In the genomic region with DNA sequence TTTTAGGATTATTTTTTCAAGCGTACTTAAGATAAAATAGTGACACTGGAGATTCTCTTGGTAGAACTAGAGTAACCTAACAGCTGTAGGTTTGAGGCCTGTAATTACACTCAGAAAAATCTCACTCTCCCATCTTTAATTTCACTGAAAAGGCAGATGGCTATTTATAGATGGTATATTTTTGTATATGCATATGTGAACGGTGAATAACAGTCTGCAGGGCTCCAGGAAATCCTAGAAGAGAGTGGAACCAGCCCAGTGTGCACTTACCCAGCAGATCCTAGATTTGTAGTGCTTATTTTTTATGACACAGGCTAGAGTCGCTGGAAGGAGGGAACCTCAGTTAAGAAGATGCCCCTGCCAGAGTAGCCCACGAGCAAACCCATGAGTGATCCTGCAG, we compare ENCODE assay signal across 16 mouse cellular contexts. TPM values are rescaled to one million over a fixed set of nuclear protein-coding genes. Genes with fewer than 3 reads are reported as not detected.
DNase-seq lines count a peak whose midpoint lies in the region; ATAC-seq and TF ChIP-seq lines count a peak whose summit lies in the region.
"Had no signal": no experiment of that assay in that cellular context is flagged by ENCODE, and none has a peak within 500 bp of the region (broad histone marks: within the 10 kb centered on the region; RNA-seq: fewer than 3 reads in every experiment).

No protein-coding gene starts in this region.

- intact Hi-C loops in heart, adult 2 months (cut with DNase I), result no loop called here

- 0 out of 2 replicates have a peak overlapping the region, but pooled peaks have one; percentile 53 for H3K27ac ChIP-seq in forebrain, embryonic 10.5 days
- no peak overlapping the region for H3K27ac ChIP-seq in forebrain, embryonic 13.5 days
- H3K27ac ChIP-seq in heart, embryonic 14.5 days (replicated peaks in 1 of 2; ENCODE audit: control insufficient read depth in 1 of 2, insufficient read depth in 1 of 2, low read depth in 2 of 2, low read length in 2 of 2), result no peak overlapping the region; a peak in 1 of 4 replicates
- H3K27ac ChIP-seq in heart, adult 2 months, result no peak overlapping the region
- peak overlapping the region; percentile 77 for H3K27ac ChIP-seq in lung, postnatal 0 days (ENCODE audit: low read length)
- no peak overlapping the region for H3K27ac ChIP-seq in midbrain, embryonic 16.5 days (ENCODE audit: low read length)
- H3K27ac ChIP-seq: intestine, embryonic 15.5 days; midbrain, embryonic 12.5 days; neural tube, embryonic 12.5 days had no signal

- peaks cover 12% of the 10 kb centered on the region for H3K27me3 ChIP-seq in forebrain, embryonic 10.5 days (ENCODE audit: poor library complexity, severe bottlenecking)
- peaks cover 14% of the 10 kb centered on the region; the same call in 1 of the 2 replicates for H3K27me3 ChIP-seq in forebrain, embryonic 13.5 days
- peaks cover 10% of the 10 kb centered on the region for H3K27me3 ChIP-seq in heart, embryonic 14.5 days (ENCODE audit: control insufficient read depth, insufficient read depth, low read length)
- H3K27me3 ChIP-seq in heart, adult 2 months (ENCODE audit: control insufficient read depth, insufficient read depth, low read length), result no peaks in the 10 kb centered on the region
- 0 out of 2 replicates have a peak, but pooled peaks cover 1% of the 10 kb centered on the region for H3K27me3 ChIP-seq in lung, postnatal 0 days (replicated peaks; ENCODE audit: insufficient read depth, low read length)
- peaks cover under 1% of the 10 kb centered on the region for H3K27me3 ChIP-seq in midbrain, embryonic 16.5 days (ENCODE audit: control insufficient read depth, insufficient read depth, low read depth, low read length)
- H3K27me3 ChIP-seq: intestine, embryonic 15.5 days; neural tube, embryonic 12.5 days had no signal

- no peak for ATAC-seq in forebrain, embryonic 13.5 days
- ATAC-seq in heart, embryonic 14.5 days (ENCODE audit: insufficient number of reproducible peaks, insufficient read depth, low FRiP score, low read depth), result no peak
- ATAC-seq in lung, postnatal 0 days, result no peak
- ATAC-seq in midbrain, embryonic 16.5 days, result no peak
- ATAC-seq: intestine, embryonic 15.5 days had no signal

- no peak for TF ChIP-seq EP300 in heart, adult 2 months (IDR thresholded peaks at IDR 0.05; ENCODE audit: insufficient read depth, low read depth, low read length)
- TF ChIP-seq EP300 in lung, postnatal 0 days (IDR thresholded peaks at IDR 0.05), result no peak

- DNase-seq in forebrain, embryonic 10.5 days (ENCODE audit: extremely low spot score, low spot score), result no peak
- no peak for DNase-seq in heart, adult 2 months
- no peak for DNase-seq in lung, postnatal 0 days (ENCODE audit: low spot score)
- no peak for DNase-seq in lung, postnatal 36 days
- peak; percentile 55 for DNase-seq in telencephalon, adult 2 months (ENCODE audit: low read depth, low spot score)
- DNase-seq: cerebellum, adult 9-11 months; embryo, embryonic 11 days; kidney, postnatal 4 days; lung, postnatal 14 days had no signal

- H3K4me2 ChIP-seq in forebrain, embryonic 13.5 days, result no peak overlapping the region
- H3K4me2 ChIP-seq in heart, embryonic 14.5 days (ENCODE audit: low read length), result no peak overlapping the region
- no peak overlapping the region for H3K4me2 ChIP-seq in lung, postnatal 0 days (replicated peaks; ENCODE audit: low read depth, low read length)
- no peak overlapping the region for H3K4me2 ChIP-seq in midbrain, embryonic 16.5 days (ENCODE audit: low read length)
- H3K4me2 ChIP-seq: intestine, embryonic 15.5 days; midbrain, embryonic 12.5 days; neural tube, embryonic 12.5 days had no signal

- no peak for TF ChIP-seq POLR2A in heart, adult 2 months (IDR thresholded peaks at IDR 0.05; ENCODE audit: insufficient read depth, low read depth, low read length)

- H3K79me2 ChIP-seq in heart, adult 2 months (replicated peaks; ENCODE audit: control insufficient read depth, insufficient read depth, low read length), result no peaks in the 10 kb centered on the region

- no peak for TF ChIP-seq CTCF in heart, adult 2 months (IDR thresholded peaks at IDR 0.05)
- TF ChIP-seq CTCF in lung, postnatal 0 days (IDR thresholded peaks at IDR 0.05), result no peak

- H3K4me3 ChIP-seq in forebrain, embryonic 10.5 days, result no peak overlapping the region
- H3K4me3 ChIP-seq in forebrain, embryonic 13.5 days, result no peak overlapping the region
- no peak overlapping the region for H3K4me3 ChIP-seq in heart, embryonic 14.5 days (ENCODE audit: control insufficient read depth in 1 of 2, insufficient read depth in 1 of 2, low read depth in 1 of 2, low read length in 2 of 2)
- H3K4me3 ChIP-seq in heart, adult 2 months, result no peak overlapping the region
- H3K4me3 ChIP-seq in lung, postnatal 0 days (ENCODE audit: low read depth, low read length), result no peak overlapping the region
- no peak overlapping the region for H3K4me3 ChIP-seq in midbrain, embryonic 16.5 days (ENCODE audit: low read depth, low read length)
- H3K4me3 ChIP-seq: intestine, embryonic 15.5 days; midbrain, embryonic 12.5 days; neural tube, embryonic 12.5 days had no signal

- H3K4me1 ChIP-seq in forebrain, embryonic 10.5 days, result peaks cover 74% of the 10 kb centered on the region
- peaks cover 44% of the 10 kb centered on the region for H3K4me1 ChIP-seq in forebrain, embryonic 13.5 days
- H3K4me1 ChIP-seq in heart, embryonic 14.5 days (ENCODE audit: control insufficient read depth in 2 of 2, insufficient read depth in 2 of 2, low read length in 2 of 2), result peaks cover 11 to 24% of the 10 kb centered on the region in 2 experiments
- peaks cover 1% of the 10 kb centered on the region; the same call in 1 of the 2 replicates for H3K4me1 ChIP-seq in heart, adult 2 months (ENCODE audit: control insufficient read depth, insufficient read depth, low read length)
- peaks cover 20% of the 10 kb centered on the region; the same call in 1 of the 2 replicates for H3K4me1 ChIP-seq in lung, postnatal 0 days (ENCODE audit: insufficient read depth, low read depth, low read length)
- peaks cover 8% of the 10 kb centered on the region for H3K4me1 ChIP-seq in midbrain, embryonic 16.5 days (ENCODE audit: control insufficient read depth, insufficient read depth, low read length)

- H3K9ac ChIP-seq in forebrain, embryonic 13.5 days, result no peak overlapping the region
- peak overlapping the region; percentile 44; the same call in 1 of the 2 replicates for H3K9ac ChIP-seq in heart, embryonic 14.5 days (ENCODE audit: low read length)
- H3K9ac ChIP-seq in heart, adult 2 months (ENCODE audit: low read depth, low read length), result no peak overlapping the region
- H3K9ac ChIP-seq in lung, postnatal 0 days (replicated peaks; ENCODE audit: low read depth), result no peak overlapping the region
- no peak overlapping the region for H3K9ac ChIP-seq in midbrain, embryonic 16.5 days (ENCODE audit: low read depth, low read length)
- H3K9ac ChIP-seq: intestine, embryonic 15.5 days; midbrain, embryonic 12.5 days; neural tube, embryonic 12.5 days had no signal

- 81% methylated on average over 4 of the region's 4 CpGs for whole genome bisulfite sequencing in forebrain, embryonic 10.5 days
- WGBS in forebrain, embryonic 13.5 days, result 69% methylated on average over 4 of the region's 4 CpGs
- WGBS in heart, embryonic 14.5 days, result 39% methylated on average over 4 of the region's 4 CpGs
- WGBS in heart, adult 2 months, result 54% methylated on average over 4 of the region's 4 CpGs
- WGBS in lung, postnatal 0 days, result 15% methylated on average over 4 of the region's 4 CpGs
- WGBS in midbrain, embryonic 16.5 days, result 60% methylated on average over 4 of the region's 4 CpGs

- peaks cover 35% of the 10 kb centered on the region for H3K36me3 ChIP-seq in forebrain, embryonic 10.5 days (replicated peaks)
- no peaks in the 10 kb centered on the region for H3K36me3 ChIP-seq in forebrain, embryonic 13.5 days (ENCODE audit: poor library complexity, severe bottlenecking)
- H3K36me3 ChIP-seq in heart, embryonic 14.5 days (ENCODE audit: control insufficient read depth, insufficient read depth, low read length), result no peaks in the 10 kb centered on the region
- no peaks in the 10 kb centered on the region for H3K36me3 ChIP-seq in heart, adult 2 months (ENCODE audit: control insufficient read depth, insufficient read depth, low read length)
- no peaks in the 10 kb centered on the region for H3K36me3 ChIP-seq in lung, postnatal 0 days (ENCODE audit: insufficient read depth, low read length)
- H3K36me3 ChIP-seq in midbrain, embryonic 16.5 days (ENCODE audit: control insufficient read depth, insufficient read depth, low read length), result no peaks in the 10 kb centered on the region
- H3K36me3 ChIP-seq: intestine, embryonic 15.5 days; midbrain, embryonic 12.5 days had no signal

- no peaks in the 10 kb centered on the region for H3K9me3 ChIP-seq in forebrain, embryonic 10.5 days
- no peaks in the 10 kb centered on the region for H3K9me3 ChIP-seq in forebrain, embryonic 13.5 days (replicated peaks)
- no peaks in the 10 kb centered on the region for H3K9me3 ChIP-seq in heart, embryonic 14.5 days (ENCODE audit: control insufficient read depth, low read length)
- no peaks in the 10 kb centered on the region for H3K9me3 ChIP-seq in lung, postnatal 0 days (ENCODE audit: low read length)
- no peaks in the 10 kb centered on the region for H3K9me3 ChIP-seq in midbrain, embryonic 16.5 days (replicated peaks; ENCODE audit: control insufficient read depth, low read length, poor library complexity, severe bottlenecking)
- H3K9me3 ChIP-seq: hindbrain, embryonic 10.5 days; intestine, embryonic 15.5 days; midbrain, embryonic 12.5 days; neural tube, embryonic 12.5 days had no signal

RNA-seq across cellular contexts. Expression of a gene that starts 6.8 kb away (rescaled TPM):
- polyA plus RNA-seq in forebrain, embryonic 10.5 days (2016; fragmentation: Nextera tagmentation; extraction: Ambion mirVana), result 9.4 and 9.6 TPM in 2 replicates
- polyA plus RNA-seq in forebrain, embryonic 13.5 days (2015; fragmentation: Nextera tagmentation; extraction: Ambion mirVana), result 2.8 and 3.4 TPM in 2 replicates
- 1.8 and 5.4 TPM in 2 replicates for polyA plus RNA-seq in heart, embryonic 14.5 days (2014; fragmentation: Nextera tagmentation; extraction: Ambion mirVana)
- 1 to 10 TPM; 5.3 to 7.0 TPM for total RNA-seq in heart, adult 2 months (2021)
- 5.8 TPM in 2 replicates for polyA plus RNA-seq in heart, adult 2 months (2012; rRNA removed)
- 7.1 and 9.6 TPM in 2 replicates for polyA plus RNA-seq in lung, postnatal 0 days (2015; fragmentation: Nextera tagmentation; extraction: Ambion mirVana)
- 2.6 and 3.2 TPM in 2 replicates for polyA plus RNA-seq in midbrain, embryonic 16.5 days (2015; fragmentation: Nextera tagmentation; extraction: Ambion mirVana)

RNA-seq across cellular contexts. Expression of a gene that starts 27.1 kb away (rescaled TPM):
- 0.76 and 1.3 TPM in 2 replicates for polyA plus RNA-seq in forebrain, embryonic 10.5 days (2016; fragmentation: Nextera tagmentation; extraction: Ambion mirVana)
- polyA plus RNA-seq in forebrain, embryonic 13.5 days (2015; fragmentation: Nextera tagmentation; extraction: Ambion mirVana), result 3.0 and 5.1 TPM in 2 replicates
- not detected in 2 replicates for polyA plus RNA-seq in heart, embryonic 14.5 days (2014; fragmentation: Nextera tagmentation; extraction: Ambion mirVana)
- under 1 TPM in 1 of 2 experiments, not detected in 1; 0.30 TPM for total RNA-seq in heart, adult 2 months (2021)
- polyA plus RNA-seq in heart, adult 2 months (2012; rRNA removed), result 0.29 and 0.45 TPM in 2 replicates
- polyA plus RNA-seq in lung, postnatal 0 days (2015; fragmentation: Nextera tagmentation; extraction: Ambion mirVana), result 5.5 and 8.1 TPM in 2 replicates
- 11.8 and 14.1 TPM in 2 replicates for polyA plus RNA-seq in midbrain, embryonic 16.5 days (2015; fragmentation: Nextera tagmentation; extraction: Ambion mirVana)

Comparison
In these comparisons a context has a peak if more than half of its experiments do, and no peak if none do; other contexts are left out.
1. H3K27ac ChIP-seq: peak in forebrain, embryonic 10.5 days (single experiment) and lung, postnatal 0 days (single experiment); none in forebrain, embryonic 13.5 days (single experiment), heart, embryonic 14.5 days (0 of 2), heart, adult 2 months (single experiment) and midbrain, embryonic 16.5 days (single experiment).